Mouse (Mus musculus): ENCODE measurements around the gene Gc.

- no peak for TF ChIP-seq ZC3H11A (IDR thresholded peaks at IDR 0.05; ENCODE audit: low read depth, low read length)
- no peak for TF ChIP-seq TBP (conservative IDR thresholded peaks at IDR 0.05; ENCODE audit: low read depth, low read length)
- TF ChIP-seq CTCF (conservative IDR thresholded peaks at IDR 0.05 in 1 of 2, IDR thresholded peaks at IDR 0.05 in 1 of 2; ENCODE audit: low read depth in 2 of 2, low read length in 2 of 2): no peak
- no peak for TF ChIP-seq ZMIZ1 (IDR thresholded peaks at IDR 0.05; ENCODE audit: low read depth, low read length)
- TF ChIP-seq POLR2A (IDR thresholded peaks at IDR 0.05; ENCODE audit: low read depth, low read length): no peak
- TF ChIP-seq NRF1 (IDR thresholded peaks at IDR 0.05; ENCODE audit: low read depth, low read length): no peak
- no peak for TF ChIP-seq MAX (IDR thresholded peaks at IDR 0.05; ENCODE audit: low read length)
- TF ChIP-seq MEF2A (IDR thresholded peaks at IDR 0.05; ENCODE audit: borderline replicate concordance, low read depth, low read length): no peak
- TF ChIP-seq EP300 (IDR thresholded peaks at IDR 0.05; ENCODE audit: low read length): no peak
- TF ChIP-seq ETS1 (conservative IDR thresholded peaks at IDR 0.05; ENCODE audit: low read depth, low read length): no peak
- no peak for TF ChIP-seq POLR2AphosphoS2 (IDR thresholded peaks at IDR 0.05; ENCODE audit: low read depth, low read length)
- TF ChIP-seq USF2 (conservative IDR thresholded peaks at IDR 0.05; ENCODE audit: low read depth, low read length): no peak
- TF ChIP-seq USF1 (IDR thresholded peaks at IDR 0.05; ENCODE audit: low read depth, low read length): no peak
These were observed 67.3 kb downstream of the Gc start for GRCm38 (mm10) chr5:89390405-89390804.
